Mouse (Mus musculus): Measurements from ENCODE around the gene Tcf7. TPM values are rescaled to one million over a fixed set of nuclear protein-coding genes. Genes with fewer than 3 reads are reported as not detected.
A peak's percentile ranks its signal among the peaks of the same experiment; 100 is the strongest.
"Not testable (repeated sequence)": the region's sequence is repeated elsewhere in the genome, so short reads cannot be mapped to it uniquely, and the experiment has no call there.

Gene Tcf7
- polyA plus RNA-seq, 1 experiment from 2014 or later = 9.2 TPM

- Histone ChIP-seq H3K27me3 (ENCODE audit: control insufficient read depth, insufficient read depth, low read length) (no peaks in the 10 kb centered on the region), H3K4me1 (ENCODE audit: control insufficient read depth, insufficient read depth, low read length) (0 out of 2 replicates have a peak, but pooled peaks cover 3% of the 10 kb centered on the region), H3K27ac (replicated peaks; ENCODE audit: low read depth, low read length) (no peak overlapping the region), H3K9ac (replicated peaks; ENCODE audit: low read length) (no peak overlapping the region), H3K4me3 (ENCODE audit: low read depth, low read length) (no peak overlapping the region), H3K36me3 (replicated peaks; ENCODE audit: control insufficient read depth, insufficient read depth, low read depth, low read length) (no peaks in the 10 kb centered on the region), H3K9me3 (replicated peaks; ENCODE audit: control insufficient read depth, low read length) (no peaks in the 10 kb centered on the region), H3K4me2 (ENCODE audit: low read depth, low read length) (no peak overlapping the region)
- WGBS = 77% methylated on average over 3 of the region's 3 CpGs
- ATAC-seq (replicated peaks; ENCODE audit: insufficient number of reproducible peaks, low FRiP score, low TSS enrichment, low read depth) (no peak), DNase-seq (ENCODE audit: low spot score) (no peak)
Measured at GRCm38 (mm10) chr11:52227053-52227452, 55.8 kb downstream of the Tcf7 start.

DNA sequence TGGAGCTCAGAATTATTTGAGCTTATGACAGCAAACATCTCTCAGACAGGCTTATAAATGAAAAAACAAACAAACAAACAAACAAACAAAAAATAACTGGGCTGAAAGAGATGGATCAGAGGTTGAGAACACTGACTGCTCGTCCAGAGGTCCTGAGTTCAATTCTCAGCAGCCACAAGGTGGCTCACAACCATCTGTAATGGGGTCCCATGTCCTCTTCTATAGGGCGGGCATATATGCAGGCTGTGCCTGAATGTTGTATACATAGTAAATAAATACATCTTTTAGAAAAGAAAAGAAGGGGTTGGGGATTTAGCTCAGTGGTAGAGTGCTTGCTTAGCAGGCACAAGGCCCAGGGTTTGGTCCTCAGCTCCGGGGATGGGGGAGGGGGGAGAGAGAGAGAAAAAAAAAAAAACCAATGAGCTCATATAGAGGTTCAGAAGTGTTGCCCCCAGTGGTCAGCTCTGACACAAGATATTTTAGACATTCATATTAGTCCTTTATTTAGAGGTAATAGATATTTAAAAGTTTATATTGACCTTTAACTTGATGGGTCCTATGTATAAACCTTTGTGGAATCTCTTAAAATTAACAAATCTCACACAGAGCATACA is 56.7 kb downstream of the Tcf7 start:
- H3K4me1 ChIP-seq (ENCODE audit: control insufficient read depth, insufficient read depth, low read length) = 0 out of 2 replicates have a peak, but pooled peaks cover 3% of the 10 kb centered on the region
- ATAC-seq (replicated peaks; ENCODE audit: insufficient number of reproducible peaks, low FRiP score, low TSS enrichment, low read depth) (no peak), DNase-seq (ENCODE audit: low spot score) (no peak)
- H3K27me3 ChIP-seq (ENCODE audit: control insufficient read depth, insufficient read depth, low read length) = no peaks in the 10 kb centered on the region
- H3K4me2 ChIP-seq (ENCODE audit: low read depth, low read length) = no peak overlapping the region
- H3K9ac ChIP-seq (replicated peaks; ENCODE audit: low read length) = no peak overlapping the region
- H3K9me3 ChIP-seq (replicated peaks; ENCODE audit: control insufficient read depth, low read length) = no peaks in the 10 kb centered on the region
- H3K36me3 ChIP-seq (replicated peaks; ENCODE audit: control insufficient read depth, insufficient read depth, low read depth, low read length) = no peaks in the 10 kb centered on the region
- WGBS = 56% methylated on average over 3 of the region's 3 CpGs
- no peak overlapping the region for H3K27ac ChIP-seq (replicated peaks; ENCODE audit: low read depth, low read length)
- H3K4me3 ChIP-seq (ENCODE audit: low read depth, low read length) = no peak overlapping the region

GRCm38 (mm10) chr11:52223968-52224682 is 58.7 kb downstream of the Tcf7 start:
- Histone ChIP-seq H3K27ac (replicated peaks; ENCODE audit: low read depth, low read length) (no peak overlapping the region), H3K27me3 (ENCODE audit: control insufficient read depth, insufficient read depth, low read length) (no peaks in the 10 kb centered on the region), H3K36me3 (replicated peaks; ENCODE audit: control insufficient read depth, insufficient read depth, low read depth, low read length) (no peaks in the 10 kb centered on the region), H3K9me3 (replicated peaks; ENCODE audit: control insufficient read depth, low read length) (no peaks in the 10 kb centered on the region), H3K4me2 (ENCODE audit: low read depth, low read length) (no peak overlapping the region), H3K4me3 (ENCODE audit: low read depth, low read length) (no peak overlapping the region), H3K9ac (replicated peaks; ENCODE audit: low read length) (no peak overlapping the region), H3K4me1 (ENCODE audit: control insufficient read depth, insufficient read depth, low read length) (no peaks in the 10 kb centered on the region)
- DNase-seq (ENCODE audit: low spot score) = peak; percentile 68
- 10% methylated on average over 19 of the region's 19 CpGs for WGBS
- no peak; the same call in 1 of the 2 replicates for ATAC-seq (replicated peaks; ENCODE audit: insufficient number of reproducible peaks, low FRiP score, low TSS enrichment, low read depth)

GRCm38 (mm10) chr11:52222891-52223290 is 59.9 kb downstream of the Tcf7 start:
- DNase-seq (ENCODE audit: low spot score) = no peak
- H3K4me1 ChIP-seq (ENCODE audit: control insufficient read depth, insufficient read depth, low read length) = no peaks in the 10 kb centered on the region

GRCm38 (mm10) chr11:52221921-52222320 is 60.9 kb downstream of the Tcf7 start:
- H3K9ac ChIP-seq (replicated peaks; ENCODE audit: low read length); H3K4me3 ChIP-seq (ENCODE audit: low read depth, low read length); H3K9me3 ChIP-seq (replicated peaks; ENCODE audit: control insufficient read depth, low read length); H3K4me1 ChIP-seq (ENCODE audit: control insufficient read depth, insufficient read depth, low read length); H3K36me3 ChIP-seq (replicated peaks; ENCODE audit: control insufficient read depth, insufficient read depth, low read depth, low read length); H3K4me2 ChIP-seq (ENCODE audit: low read depth, low read length); H3K27ac ChIP-seq (replicated peaks; ENCODE audit: low read depth, low read length); H3K27me3 ChIP-seq (ENCODE audit: control insufficient read depth, insufficient read depth, low read length); DNase-seq (ENCODE audit: low spot score); ATAC-seq (replicated peaks; ENCODE audit: insufficient number of reproducible peaks, low FRiP score, low TSS enrichment, low read depth): not testable (repeated sequence)
- 88% methylated on average over 6 of the region's 6 CpGs for WGBS

More at GRCm38 (mm10) chr11:52222891-52223290, 59.9 kb downstream of the Tcf7 start:
- WGBS = 70% methylated on average over 6 of the region's 6 CpGs
- no peaks in the 10 kb centered on the region for H3K36me3 ChIP-seq (replicated peaks; ENCODE audit: control insufficient read depth, insufficient read depth, low read depth, low read length)
- ATAC-seq (replicated peaks; ENCODE audit: insufficient number of reproducible peaks, low FRiP score, low TSS enrichment, low read depth) = no peak
- no peak overlapping the region for H3K4me3 ChIP-seq (ENCODE audit: low read depth, low read length)
- no peak overlapping the region for H3K4me2 ChIP-seq (ENCODE audit: low read depth, low read length)
- H3K27ac ChIP-seq (replicated peaks; ENCODE audit: low read depth, low read length) = no peak overlapping the region
- H3K27me3 ChIP-seq (ENCODE audit: control insufficient read depth, insufficient read depth, low read length) = no peaks in the 10 kb centered on the region
- no peak overlapping the region for H3K9ac ChIP-seq (replicated peaks; ENCODE audit: low read length)
- H3K9me3 ChIP-seq (replicated peaks; ENCODE audit: control insufficient read depth, low read length) = no peaks in the 10 kb centered on the region

DNA sequence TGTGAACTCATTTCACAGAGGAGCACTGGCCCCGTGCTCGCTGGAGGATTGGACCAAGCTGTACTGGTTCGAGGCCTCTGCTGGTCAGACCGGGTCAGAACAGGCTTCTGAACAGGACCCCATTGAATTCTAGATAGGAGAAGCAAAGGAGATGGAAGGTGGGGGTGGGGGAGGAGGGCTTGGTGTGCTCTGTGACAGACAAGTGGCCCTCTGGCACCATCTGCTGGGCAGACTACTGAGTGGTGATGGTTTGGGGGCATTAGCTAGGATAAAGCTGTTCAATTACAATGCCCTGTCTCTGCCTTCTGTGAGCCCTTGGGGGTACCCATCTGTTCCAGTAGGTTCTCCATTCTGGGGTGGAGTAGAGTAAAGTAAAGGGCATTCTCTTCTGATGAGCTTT is 62.5 kb downstream of the Tcf7 start:
- Histone ChIP-seq H3K4me3 (ENCODE audit: low read depth, low read length) (no peak overlapping the region), H3K27me3 (ENCODE audit: control insufficient read depth, insufficient read depth, low read length) (no peaks in the 10 kb centered on the region), H3K4me1 (ENCODE audit: control insufficient read depth, insufficient read depth, low read length) (no peaks in the 10 kb centered on the region), H3K9me3 (replicated peaks; ENCODE audit: control insufficient read depth, low read length) (no peaks in the 10 kb centered on the region), H3K36me3 (replicated peaks; ENCODE audit: control insufficient read depth, insufficient read depth, low read depth, low read length) (no peaks in the 10 kb centered on the region), H3K27ac (replicated peaks; ENCODE audit: low read depth, low read length) (no peak overlapping the region), H3K9ac (replicated peaks; ENCODE audit: low read length) (no peak overlapping the region), H3K4me2 (ENCODE audit: low read depth, low read length) (no peak overlapping the region)
- WGBS = 7% methylated on average over 4 of the region's 4 CpGs
- ATAC-seq (replicated peaks; ENCODE audit: insufficient number of reproducible peaks, low FRiP score, low TSS enrichment, low read depth) = peak; percentile 34; the same call in 1 of the 2 replicates
- peak; percentile 82 for DNase-seq (ENCODE audit: low spot score)

DNA sequence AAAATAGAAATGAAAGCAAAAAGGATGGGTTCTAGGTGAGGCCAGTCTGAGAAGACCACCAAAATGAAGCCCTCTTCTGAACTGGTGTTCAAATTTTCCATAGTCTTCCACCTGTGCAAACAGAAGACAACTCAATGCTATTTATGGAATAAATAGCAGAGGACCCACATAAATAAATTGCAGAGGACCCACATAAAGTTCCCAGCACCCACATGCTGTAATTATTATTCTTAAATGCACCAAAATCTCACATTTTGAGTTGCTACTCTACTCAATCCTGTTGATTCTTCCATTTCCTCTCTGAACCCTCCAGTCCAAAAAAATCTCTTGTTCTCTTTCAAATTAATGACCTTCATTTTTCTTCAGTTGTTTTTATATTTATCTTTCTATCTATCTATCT is 68.9 kb downstream of the Tcf7 start, which contains the start of gene Olfr1371:
TSS of gene Olfr1371 (minus strand) at position 101 of the 400 bp plus-strand sequence.
- H3K27me3 ChIP-seq (ENCODE audit: control insufficient read depth, insufficient read depth, low read length) = no peaks in the 10 kb centered on the region
- no peaks in the 10 kb centered on the region for H3K4me1 ChIP-seq (ENCODE audit: control insufficient read depth, insufficient read depth, low read length)
- no peak for ATAC-seq (replicated peaks; ENCODE audit: insufficient number of reproducible peaks, low FRiP score, low TSS enrichment, low read depth)
- no peak within 1 kb of the TSS for H3K4me3 ChIP-seq (ENCODE audit: low read depth, low read length)
- no peaks in the 10 kb centered on the region for H3K36me3 ChIP-seq (replicated peaks; ENCODE audit: control insufficient read depth, insufficient read depth, low read depth, low read length)
- no peak within 1 kb of the TSS for H3K4me2 ChIP-seq (ENCODE audit: low read depth, low read length)
- H3K9me3 ChIP-seq (replicated peaks; ENCODE audit: control insufficient read depth, low read length) = no peaks in the 10 kb centered on the region
- no peak within 1 kb of the TSS for H3K9ac ChIP-seq (replicated peaks; ENCODE audit: low read length)
- H3K27ac ChIP-seq (replicated peaks; ENCODE audit: low read depth, low read length) = no peak within 1 kb of the TSS
- DNase-seq (ENCODE audit: low spot score) = no peak
